Mouse (Mus musculus) limb, embryonic 11.5 days (tissue): ENCODE data around the gene Polr2f. TPM values are rescaled to one million over a fixed set of nuclear protein-coding genes. Genes with fewer than 3 reads are reported as not detected.

ENCODE experiments used
- ATAC-seq: fragments of 200-750 bp; cut with Nextera tagmentation; 2 replicates; pipeline ENCODE4 v1.8.0; 2017; ENCODE audit warnings: low read depth; ENCODE audit not compliant: insufficient number of reproducible peaks, low FRiP score, low TSS enrichment
- DNase-seq: peaks from one replicate; pipeline ENCODE4 v3.0.0-alpha.2; 2015; ENCODE audit warnings: low spot score
- H3K27ac ChIP-seq: fragments of 300-500 bp; sonication (generic); replicated peaks from 2 replicates; pipeline ENCODE4 v1.5.1; 2014; ENCODE audit warnings: low read depth, mild to moderate bottlenecking, low read length
- H3K27me3 ChIP-seq: fragments of 300-500 bp; sonication (generic); 2 replicates; pipeline ENCODE4 v1.6.1; 2014; ENCODE audit warnings: mild to moderate bottlenecking, low read length, mixed read lengths; ENCODE audit not compliant: control insufficient read depth, insufficient read depth
- H3K36me3 ChIP-seq: fragments of 300-500 bp; sonication (generic); 2 replicates; pipeline ENCODE4 v1.6.1; 2014; ENCODE audit warnings: mild to moderate bottlenecking, low read length, moderate library complexity, mixed read lengths; ENCODE audit not compliant: control insufficient read depth, insufficient read depth
- H3K4me1 ChIP-seq: fragments of 300-500 bp; sonication (generic); 2 replicates; pipeline ENCODE4 v1.6.1; 2014; ENCODE audit warnings: low read length, mixed read lengths; ENCODE audit not compliant: control insufficient read depth, insufficient read depth
- H3K4me2 ChIP-seq: fragments of 300-500 bp; sonication (generic); 2 replicates; pipeline ENCODE4 v1.6.1; 2014; ENCODE audit warnings: low read depth, mild to moderate bottlenecking, moderate library complexity; ENCODE audit not compliant: severe bottlenecking
- H3K4me3 ChIP-seq: fragments of 300-500 bp; sonication (generic); 2 replicates; pipeline ENCODE4 v1.5.1; 2014; ENCODE audit warnings: low read depth, low read length
- H3K9ac ChIP-seq: fragments of 300-500 bp; sonication (generic); 2 replicates; pipeline ENCODE4 v1.6.1; 2014; ENCODE audit warnings: mild to moderate bottlenecking, low read length
- H3K9me3 ChIP-seq: fragments of 300-500 bp; sonication (generic); 2 replicates; pipeline ENCODE4 v1.6.1; 2016; ENCODE audit warnings: low read length; ENCODE audit not compliant: control insufficient read depth
- WGBS: fragments of 180-500 bp; shearing (Covaris S2); extraction: QIAGEN DNeasy Blood & Tissue Kit; methylation state at CpG from one replicate; pipeline ENCODE4 v1.1.7; 2014; 5-methylcytosine and 5-hydroxymethylcytosine counted together
- polyA plus RNA-seq: library from polyadenylated mRNA; unstranded; fragments of >200 nt; fragmentation: Nextera tagmentation; extraction: Ambion mirVana; gene quantifications from 2 replicates; pipeline ENCODE4 v1.2.1, GENCODE M21; 2014

Gene Polr2f
- polyA plus RNA-seq, 1 experiment from 2014 or later, result 385 TPM

GRCm38 (mm10) chr15:79124331-79124875 lies 16.4 kb upstream of the Polr2f start:
- no peak overlapping the region for H3K4me2 ChIP-seq
- WGBS, result 84% methylated on average over 10 of the region's 10 CpGs

DNA sequence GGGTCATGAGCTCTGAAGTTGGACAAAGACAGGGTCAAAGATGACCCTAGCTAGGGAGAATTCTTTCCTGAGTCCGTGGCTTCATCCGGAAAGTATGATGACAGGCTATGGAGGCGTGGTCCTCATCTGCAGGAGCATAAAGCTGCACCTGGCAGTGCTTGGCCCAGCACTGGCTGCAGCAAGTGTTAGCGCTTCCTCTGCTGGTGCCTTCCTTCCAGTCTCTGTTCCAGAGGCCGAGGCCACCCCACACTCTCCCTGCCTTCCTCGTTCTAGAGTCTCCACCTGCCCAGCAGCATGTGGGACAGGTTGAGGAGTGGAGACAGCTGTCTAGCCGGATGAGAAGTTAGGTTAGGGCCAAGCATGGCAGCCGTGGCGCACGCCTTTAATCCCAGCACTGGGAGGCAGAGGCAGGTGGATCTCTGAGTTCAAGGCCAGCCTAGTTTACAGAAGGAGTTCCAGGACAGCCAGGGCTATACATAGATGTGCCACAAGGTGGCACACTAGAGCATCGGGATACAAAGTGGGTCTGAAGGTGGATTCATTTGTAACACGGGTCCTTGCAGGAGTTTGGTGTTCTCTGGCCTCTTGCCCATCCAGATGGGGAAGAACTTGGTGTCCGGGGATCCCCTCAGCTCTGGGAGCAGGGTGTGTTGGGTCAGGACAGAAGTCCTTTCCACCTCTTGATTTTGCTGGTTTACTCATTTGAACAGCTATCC lies 14.4 kb upstream of the Polr2f start:
- 88% methylated on average over 13 of the region's 13 CpGs for WGBS
- Histone ChIP-seq H3K4me3 (no peak overlapping the region), H3K9me3 (no peaks in the 10 kb centered on the region), H3K4me2 (no peak overlapping the region), H3K36me3 (peaks cover 15% of the 10 kb centered on the region), H3K27me3 (no peaks in the 10 kb centered on the region), H3K27ac (no peak overlapping the region), H3K9ac (no peak overlapping the region), H3K4me1 (no peaks in the 10 kb centered on the region)
- ATAC-seq (no peak), DNase-seq (peak; percentile 68)

More at GRCm38 (mm10) chr15:79124331-79124875, 16.4 kb upstream of the Polr2f start:
- Histone ChIP-seq H3K4me1 (no peaks in the 10 kb centered on the region), H3K27me3 (no peaks in the 10 kb centered on the region), H3K27ac (no peak overlapping the region), H3K9ac (no peak overlapping the region), H3K4me3 (no peak overlapping the region), H3K9me3 (no peaks in the 10 kb centered on the region), H3K36me3 (peaks cover 14% of the 10 kb centered on the region)
- DNase-seq (no peak), ATAC-seq (no peak)

GRCm38 (mm10) chr15:79127101-79127500 lies 13.7 kb upstream of the Polr2f start:
- no peaks in the 10 kb centered on the region for H3K9me3 ChIP-seq
- DNase-seq (no peak), ATAC-seq (no peak)
- no peak overlapping the region for H3K4me3 ChIP-seq
- no peak overlapping the region for H3K4me2 ChIP-seq
- no peaks in the 10 kb centered on the region for H3K27me3 ChIP-seq
- peaks cover 17% of the 10 kb centered on the region for H3K36me3 ChIP-seq
- no peak overlapping the region for H3K9ac ChIP-seq
- 94% methylated on average over 12 of the region's 12 CpGs for WGBS
- H3K27ac ChIP-seq, result no peak overlapping the region
- H3K4me1 ChIP-seq, result no peaks in the 10 kb centered on the region

GRCm38 (mm10) chr15:79128208-79128607 lies 12.6 kb upstream of the Polr2f start:
- ATAC-seq (no peak), DNase-seq (no peak)
- 94% methylated on average over 5 of the region's 5 CpGs for WGBS
- H3K4me3 ChIP-seq, result no peak overlapping the region
- H3K4me2 ChIP-seq, result no peak overlapping the region
- H3K36me3 ChIP-seq, result peaks cover 19% of the 10 kb centered on the region
- no peaks in the 10 kb centered on the region for H3K4me1 ChIP-seq
- no peak overlapping the region for H3K9ac ChIP-seq
- no peak overlapping the region for H3K27ac ChIP-seq
- no peaks in the 10 kb centered on the region for H3K27me3 ChIP-seq
- H3K9me3 ChIP-seq, result no peaks in the 10 kb centered on the region

GRCm38 (mm10) chr15:79129311-79129710 lies 11.5 kb upstream of the Polr2f start:
- DNase-seq, result no peak
- Histone ChIP-seq H3K27me3 (no peaks in the 10 kb centered on the region), H3K4me3 (no peak overlapping the region), H3K4me2 (no peak overlapping the region), H3K9me3 (no peaks in the 10 kb centered on the region), H3K4me1 (no peaks in the 10 kb centered on the region), H3K36me3 (peaks cover 19% of the 10 kb centered on the region), H3K9ac (no peak overlapping the region), H3K27ac (no peak overlapping the region)
- WGBS, result 80% methylated on average over 7 of the region's 7 CpGs
- no peak for ATAC-seq

GRCm38 (mm10) chr15:79130782-79131181 lies 10.0 kb upstream of the Polr2f start:
- no peak for ATAC-seq
- no peaks in the 10 kb centered on the region for H3K9me3 ChIP-seq
- H3K9ac ChIP-seq, result no peak overlapping the region
- H3K27me3 ChIP-seq, result no peaks in the 10 kb centered on the region
- no peaks in the 10 kb centered on the region for H3K4me1 ChIP-seq
- DNase-seq, result no peak
- H3K4me3 ChIP-seq, result no peak overlapping the region
- WGBS, result 89% methylated on average over 10 of the region's 10 CpGs
- H3K36me3 ChIP-seq, result peaks cover 17% of the 10 kb centered on the region
- H3K27ac ChIP-seq, result no peak overlapping the region
- no peak overlapping the region for H3K4me2 ChIP-seq

- ATAC-seq (no peak), DNase-seq (no peak)
- Histone ChIP-seq H3K27ac (no peak overlapping the region), H3K36me3 (peaks cover 17% of the 10 kb centered on the region), H3K9ac (no peak overlapping the region), H3K9me3 (no peaks in the 10 kb centered on the region), H3K4me2 (no peak overlapping the region), H3K27me3 (no peaks in the 10 kb centered on the region), H3K4me3 (no peak overlapping the region), H3K4me1 (no peaks in the 10 kb centered on the region)
- WGBS, result 66% methylated on average over 7 of the region's 7 CpGs
These were observed 9.4 kb upstream of the Polr2f start for GRCm38 (mm10) chr15:79131442-79131841.

DNA sequence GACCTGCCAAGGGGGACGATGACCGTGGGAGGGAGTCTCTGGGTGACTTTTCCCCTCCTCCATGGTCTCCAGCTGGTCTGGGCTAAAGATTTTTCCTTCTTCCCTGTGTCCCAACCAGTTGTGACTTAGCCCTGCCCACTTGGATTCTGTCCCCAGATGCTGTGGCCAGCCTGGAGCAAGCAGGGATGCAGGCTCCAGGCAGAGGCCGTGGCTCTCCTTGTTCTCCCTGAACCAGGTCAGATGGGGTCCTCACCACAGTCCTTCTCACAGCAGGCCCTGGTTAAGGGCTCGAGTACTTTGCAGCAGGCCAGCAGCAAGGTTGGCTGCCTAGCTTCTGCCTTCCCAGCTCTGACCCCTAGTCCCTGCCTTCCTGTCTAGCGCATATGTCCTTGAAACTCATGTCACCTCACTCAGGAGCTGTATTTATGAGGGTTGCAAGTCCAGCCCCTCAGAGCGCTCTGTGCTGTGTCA lies 7.6 kb upstream of the Polr2f start:
- no peaks in the 10 kb centered on the region for H3K27me3 ChIP-seq
- H3K4me1 ChIP-seq, result no peaks in the 10 kb centered on the region
- no peak overlapping the region for H3K27ac ChIP-seq
- DNase-seq (no peak), ATAC-seq (no peak)
- no peak overlapping the region for H3K4me2 ChIP-seq
- no peak overlapping the region for H3K9ac ChIP-seq
- no peaks in the 10 kb centered on the region for H3K9me3 ChIP-seq
- H3K4me3 ChIP-seq, result no peak overlapping the region
- WGBS, result 75% methylated on average over 6 of the region's 6 CpGs
- H3K36me3 ChIP-seq, result peaks cover 7% of the 10 kb centered on the region; the same call in 1 of the 2 replicates
